In genomic region chr7:16263843-16264242, GRCm38 (mm10) we compare ENCODE assay signal across 19 mouse cellular contexts. TPM values are rescaled to one million over a fixed set of nuclear protein-coding genes. Genes with fewer than 3 reads are reported as not detected.
"Had no signal": no experiment of that assay in that cellular context is flagged by ENCODE, and none has a peak within 500 bp of the region (broad histone marks: within the 10 kb centered on the region; RNA-seq: fewer than 3 reads in every experiment).

No protein-coding gene starts in this region.

- H3K4me3 ChIP-seq: layer of hippocampus, adult 2 months; limb, embryonic 10.5 days; limb, embryonic 13.5 days; liver, embryonic 12.5 days; liver, embryonic 15.5 days; lung, embryonic 15.5 days had no signal

- ATAC-seq: liver, embryonic 12.5 days had no signal

- H3K27ac ChIP-seq: kidney, postnatal 0 days; layer of hippocampus, adult 2 months; limb, embryonic 10.5 days; limb, embryonic 13.5 days; liver, embryonic 12.5 days; liver, embryonic 15.5 days; lung, embryonic 15.5 days; stomach, postnatal 0 days had no signal

- DNase-seq: kidney, adult 2 months; kidney, postnatal 25 days; layer of hippocampus, adult 9-11 months; liver; lung, adult 18-20 months; lung, postnatal 10 days; lung, postnatal 36 days; midbrain, embryonic 14.5 days; thymus, adult 2 months; thymus, postnatal 25 days had no signal

- H3K4me1 ChIP-seq: limb, embryonic 10.5 days; limb, embryonic 13.5 days; liver, embryonic 15.5 days; lung, embryonic 15.5 days had no signal

- H3K9ac ChIP-seq: limb, embryonic 13.5 days; liver, embryonic 12.5 days; liver, embryonic 15.5 days; lung, embryonic 15.5 days had no signal

- H3K27me3 ChIP-seq: limb, embryonic 13.5 days; liver, embryonic 15.5 days; lung, embryonic 15.5 days had no signal

- H3K9me3 ChIP-seq: liver, embryonic 12.5 days; liver, embryonic 15.5 days; lung, embryonic 15.5 days had no signal

- H3K36me3 ChIP-seq: limb, embryonic 10.5 days; limb, embryonic 13.5 days; liver, embryonic 12.5 days; liver, embryonic 15.5 days; lung, embryonic 15.5 days had no signal

RNA-seq across cellular contexts. Expression of gene C5ar2, which starts 19.9 kb away (rescaled TPM):
- polyA plus RNA-seq: midbrain, embryonic 14.5 days; neural tube, embryonic 11.5 days had no signal
